In genomic region chr8:13676701-13677412, GRCm38 (mm10) we compare ENCODE assay signal across 8 mouse cellular contexts. TPM values are rescaled to one million over a fixed set of nuclear protein-coding genes. Genes with fewer than 3 reads are reported as not detected.
DNase-seq lines count a peak whose midpoint lies in the region; ATAC-seq lines count a peak whose summit lies in the region.

No protein-coding gene starts in this region.

- peak; percentile 84 for DNase-seq in MN1 (ENCODE audit: low spot score)
- peak; percentile 83 for DNase-seq in cerebellum, adult 11-12 months
- DNase-seq in layer of hippocampus, postnatal 14 days (ENCODE audit: low spot score in 2 of 2): peak; percentile 72 to 81
- peak; percentile 61 for DNase-seq in lung, postnatal 14 days
- peak; percentile 46 for DNase-seq in ovary, postnatal 14 days (ENCODE audit: low spot score)
- peak; percentile 82 for DNase-seq in thymus, postnatal 14 days

- H3K36me3 ChIP-seq in forebrain, embryonic 16.5 days (ENCODE audit: control insufficient read depth, insufficient read depth): no peaks in the 10 kb centered on the region
- H3K36me3 ChIP-seq in hindbrain, embryonic 12.5 days: no peaks in the 10 kb centered on the region

- peak overlapping the region; percentile 67 for H3K9ac ChIP-seq in forebrain, embryonic 16.5 days (replicated peaks; ENCODE audit: low read depth, low read length)
- H3K9ac ChIP-seq in hindbrain, embryonic 12.5 days: peak overlapping the region; percentile 75

- H3K4me2 ChIP-seq in forebrain, embryonic 16.5 days (ENCODE audit: low read length): peak overlapping the region; percentile 79
- H3K4me2 ChIP-seq in hindbrain, embryonic 12.5 days (replicated peaks): peak overlapping the region; percentile 72

- H3K4me3 ChIP-seq in forebrain, embryonic 16.5 days (replicated peaks; ENCODE audit: low read length): peak overlapping the region; percentile 91
- H3K4me3 ChIP-seq in hindbrain, embryonic 12.5 days: peak overlapping the region; percentile 65

- no peaks in the 10 kb centered on the region for H3K9me3 ChIP-seq in forebrain, embryonic 16.5 days (ENCODE audit: control insufficient read depth, low read length)
- no peaks in the 10 kb centered on the region for H3K9me3 ChIP-seq in hindbrain, embryonic 12.5 days (replicated peaks)

- ATAC-seq in forebrain, embryonic 16.5 days: peak; percentile 79
- peak; percentile 72 for ATAC-seq in hindbrain, embryonic 12.5 days (ENCODE audit: low FRiP score)

- H3K4me1 ChIP-seq in forebrain, embryonic 16.5 days (replicated peaks; ENCODE audit: control insufficient read depth, insufficient read depth, low read length): peaks cover 21% of the 10 kb centered on the region
- peaks cover 37% of the 10 kb centered on the region for H3K4me1 ChIP-seq in hindbrain, embryonic 12.5 days

- H3K27me3 ChIP-seq in forebrain, embryonic 16.5 days (replicated peaks; ENCODE audit: control insufficient read depth, insufficient read depth, low read length): no peaks in the 10 kb centered on the region
- peaks cover 10% of the 10 kb centered on the region for H3K27me3 ChIP-seq in hindbrain, embryonic 12.5 days

- peak overlapping the region; percentile 87 for H3K27ac ChIP-seq in forebrain, embryonic 16.5 days (ENCODE audit: low read length)
- H3K27ac ChIP-seq in hindbrain, embryonic 12.5 days: peak overlapping the region; percentile 86

- under 1% methylated on average over 47 of the region's 47 CpGs for WGBS in forebrain, embryonic 16.5 days
- under 1% methylated on average over 47 of the region's 47 CpGs for WGBS in hindbrain, embryonic 12.5 days

RNA-seq across cellular contexts. Expression of gene Rasa3, which starts 0.5 kb away (rescaled TPM):
- 26.8 and 27.1 TPM in 2 replicates for polyA plus RNA-seq in forebrain, embryonic 16.5 days (2015; fragmentation: Nextera tagmentation; extraction: Ambion mirVana)
- polyA plus RNA-seq in hindbrain, embryonic 12.5 days (2016; fragmentation: Nextera tagmentation; extraction: Ambion mirVana): 30.0 and 31.4 TPM in 2 replicates
- total RNA-seq in layer of hippocampus, postnatal 14 days (2021): 10 to 100 TPM; 65.5 to 65.6 TPM

RNA-seq across cellular contexts. Expression of gene Cfap97d2, which starts 28.8 kb away (rescaled TPM):
- 0.81 and 1.3 TPM in 2 replicates for polyA plus RNA-seq in forebrain, embryonic 16.5 days (2015; fragmentation: Nextera tagmentation; extraction: Ambion mirVana)
- 2.3 and 2.6 TPM in 2 replicates for polyA plus RNA-seq in hindbrain, embryonic 12.5 days (2016; fragmentation: Nextera tagmentation; extraction: Ambion mirVana)
- total RNA-seq in layer of hippocampus, postnatal 14 days (2021): 1 to 10 TPM; 2.7 to 2.8 TPM

Comparison
In these comparisons a context has a peak if more than half of its experiments do, and no peak if none do; other contexts are left out.
1. Peak in every context shown above with its lines: DNase-seq, ATAC-seq, H3K4me3 ChIP-seq and H3K27ac ChIP-seq.